Mouse (Mus musculus) stomach, postnatal 0 days (tissue): Measurements from ENCODE around the gene Gcc2. TPM values are rescaled to one million over a fixed set of nuclear protein-coding genes. Genes with fewer than 3 reads are reported as not detected.
"Not testable (repeated sequence)": the region's sequence is repeated elsewhere in the genome, so short reads cannot be mapped to it uniquely, and the experiment has no call there.

ENCODE experiments used
- ATAC-seq: fragments of 200-750 bp; cut with Nextera tagmentation; 2 replicates; pipeline ENCODE4 v1.8.0; 2017; ENCODE audit not compliant: low FRiP score, low TSS enrichment
- DNase-seq: peaks from one replicate; pipeline ENCODE4 v3.0.0-alpha.2; 2016; ENCODE audit warnings: low spot score
- H3K27ac ChIP-seq: fragments of 300-500 bp; sonication (generic); replicated peaks from 2 replicates; pipeline ENCODE4 v1.5.1; 2014; ENCODE audit warnings: mild to moderate bottlenecking, control low read depth
- H3K27me3 ChIP-seq: fragments of 300-500 bp; sonication (generic); 2 replicates; pipeline ENCODE4 v1.6.1; 2014; ENCODE audit warnings: low read length; ENCODE audit not compliant: control insufficient read depth, insufficient read depth
- H3K36me3 ChIP-seq: fragments of 300-500 bp; sonication (generic); 2 replicates; pipeline ENCODE4 v1.6.1; 2014; ENCODE audit warnings: low read length, mixed read lengths; ENCODE audit not compliant: control insufficient read depth, insufficient read depth
- H3K4me1 ChIP-seq: fragments of 300-500 bp; sonication (generic); replicated peaks from 2 replicates; pipeline ENCODE4 v1.6.1; 2014; ENCODE audit warnings: antibody characterized with exemption; ENCODE audit not compliant: control insufficient read depth, insufficient read depth
- H3K4me2 ChIP-seq: fragments of 300-500 bp; sonication (generic); replicated peaks from 2 replicates; pipeline ENCODE4 v1.6.1; 2014; ENCODE audit warnings: low read depth, mild to moderate bottlenecking, control low read depth, moderate library complexity
- H3K4me3 ChIP-seq: fragments of 300-500 bp; sonication (generic); 2 replicates; pipeline ENCODE4 v1.5.1; 2014; ENCODE audit warnings: low read depth, low read length, control low read depth
- H3K9ac ChIP-seq: fragments of 300-500 bp; sonication (generic); 2 replicates; pipeline ENCODE4 v1.6.1; 2014; ENCODE audit warnings: mild to moderate bottlenecking, low read length, control low read depth, mixed read lengths
- H3K9me3 ChIP-seq: fragments of 300-500 bp; sonication (generic); 2 replicates; pipeline ENCODE4 v1.6.1; 2016; ENCODE audit warnings: low read length; ENCODE audit not compliant: control insufficient read depth
- WGBS: fragments of 180-500 bp; shearing (Covaris S2); extraction: QIAGEN DNeasy Blood & Tissue Kit; methylation state at CpG from one replicate; pipeline ENCODE4 v1.1.7; 2014; 5-methylcytosine and 5-hydroxymethylcytosine counted together
- polyA plus RNA-seq: library from polyadenylated mRNA; unstranded; fragments of >200 nt; fragmentation: Nextera tagmentation; extraction: Ambion mirVana; gene quantifications from 2 replicates; pipeline ENCODE4 v1.2.1, GENCODE M21; 2015

Gcc2 gene
- polyA plus RNA-seq, 1 experiment from 2014 or later: 65.7 TPM

DNA sequence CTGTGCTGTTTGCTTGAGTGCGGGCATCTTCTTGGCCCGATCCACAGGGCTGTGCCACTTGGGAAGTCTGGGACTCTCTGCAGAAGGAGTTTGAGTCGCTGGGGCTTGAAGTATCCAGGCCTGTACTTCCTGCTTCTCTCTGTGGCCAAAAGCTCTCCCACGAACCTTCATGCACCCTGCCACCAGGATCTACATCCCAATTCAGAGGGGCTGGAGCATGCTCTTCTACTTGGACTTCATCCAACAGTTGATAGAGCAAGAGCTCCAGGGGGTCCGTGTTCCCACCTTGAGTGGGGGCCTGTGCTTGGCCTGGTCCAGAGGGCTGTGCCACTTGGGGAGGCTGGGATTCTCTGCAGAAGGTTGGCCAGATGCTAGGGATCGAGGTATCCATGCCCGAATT, 24.2 kb upstream of the Gcc2 start:
- not testable (repeated sequence) for H3K36me3 ChIP-seq, DNase-seq, H3K4me1 ChIP-seq, H3K27me3 ChIP-seq, H3K4me3 ChIP-seq, H3K4me2 ChIP-seq, H3K27ac ChIP-seq, H3K9ac ChIP-seq
- 84% methylated on average over 5 of the region's 7 CpGs for WGBS
- ATAC-seq: peak; percentile 70
- peaks cover 12% of the 10 kb centered on the region for H3K9me3 ChIP-seq

- H3K4me3 ChIP-seq, H3K4me1 ChIP-seq, H3K4me2 ChIP-seq, H3K27ac ChIP-seq, H3K9ac ChIP-seq, H3K36me3 ChIP-seq, H3K27me3 ChIP-seq: not testable (repeated sequence)
- ATAC-seq (peak; percentile 85), DNase-seq (peak; percentile 74)
- 88% methylated on average over 28 of the region's 35 CpGs for WGBS
- H3K9me3 ChIP-seq: peaks cover 12% of the 10 kb centered on the region
These were observed 23.3 kb upstream of the Gcc2 start for GRCm38 (mm10) chr10:58231779-58232640.

- not testable (repeated sequence) for H3K27ac ChIP-seq, H3K4me3 ChIP-seq, H3K36me3 ChIP-seq, H3K4me2 ChIP-seq, DNase-seq, H3K9ac ChIP-seq, H3K4me1 ChIP-seq, H3K27me3 ChIP-seq
- WGBS: 79% methylated on average over 6 of the region's 8 CpGs
- peak; percentile 53 for ATAC-seq
- peaks cover 12% of the 10 kb centered on the region for H3K9me3 ChIP-seq
These were observed 22.7 kb upstream of the Gcc2 start, which contains the start of gene Duxf3 for GRCm38 (mm10) chr10:58232641-58232969. Gene Duxf3 (minus strand): TSS chr10:58232675.

DNA sequence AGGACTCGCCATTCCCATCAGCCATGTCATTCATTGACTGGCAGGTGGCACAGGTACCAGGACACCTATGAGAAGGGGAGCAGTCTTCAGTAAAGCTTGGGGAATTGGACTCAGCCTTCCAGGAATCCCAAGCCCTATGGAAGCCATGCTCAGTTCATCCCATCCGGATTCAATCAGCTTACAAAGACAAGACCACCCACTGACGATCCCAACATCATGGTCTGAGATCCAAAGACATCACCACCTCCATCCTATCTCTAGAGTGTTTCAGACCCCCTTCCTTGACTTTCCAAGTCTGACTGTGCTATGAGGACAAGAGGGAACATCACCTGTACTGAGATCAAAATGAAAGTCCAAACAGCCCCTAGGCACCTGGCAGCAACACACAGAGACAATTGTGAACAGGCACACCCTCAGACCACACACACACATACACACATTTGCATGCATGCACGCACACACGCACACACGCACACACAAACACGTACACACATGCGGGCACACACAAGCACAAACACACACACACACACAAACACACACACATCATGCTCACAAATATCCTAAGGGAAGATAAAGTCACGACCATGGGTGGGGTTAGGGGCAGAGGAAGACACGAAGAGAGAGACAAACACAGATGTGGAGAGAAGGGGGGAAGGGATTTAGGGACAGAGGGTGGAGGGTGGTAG, 22.1 kb upstream of the Gcc2 start:
- peak; percentile 54 for ATAC-seq
- not testable (repeated sequence) for H3K36me3 ChIP-seq, H3K9ac ChIP-seq, H3K4me2 ChIP-seq, H3K27me3 ChIP-seq, H3K4me1 ChIP-seq, DNase-seq, H3K4me3 ChIP-seq, H3K27ac ChIP-seq
- peaks cover 12% of the 10 kb centered on the region for H3K9me3 ChIP-seq
- 74% methylated on average over 9 of the region's 10 CpGs for WGBS

- H3K9me3 ChIP-seq: peaks cover 12% of the 10 kb centered on the region
- not testable (repeated sequence) for H3K4me1 ChIP-seq, DNase-seq, H3K4me3 ChIP-seq, H3K4me2 ChIP-seq, H3K36me3 ChIP-seq, H3K27me3 ChIP-seq, H3K9ac ChIP-seq, H3K27ac ChIP-seq, ATAC-seq
These were observed 21.6 kb upstream of the Gcc2 start for GRCm38 (mm10) chr10:58233740-58234121.

DNA sequence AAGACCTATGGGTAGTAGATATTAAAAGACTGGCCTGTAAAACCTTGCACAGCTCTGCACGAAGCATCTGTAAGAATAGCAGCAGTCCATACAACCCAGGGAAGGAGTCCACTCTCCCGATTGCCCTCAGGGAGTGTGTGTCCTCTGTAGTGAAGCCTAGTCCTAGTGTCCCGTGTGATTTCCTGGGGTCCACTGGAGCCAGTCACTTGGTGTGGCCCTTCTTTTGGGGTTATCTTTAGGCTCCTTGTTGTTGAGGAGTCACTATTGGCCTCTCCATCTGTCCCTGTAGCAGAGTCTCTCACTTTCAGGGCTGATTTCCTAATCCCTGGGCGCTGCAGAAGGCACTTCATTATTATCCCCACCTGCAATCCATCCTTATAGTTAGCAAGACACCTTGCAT, 20.3 kb upstream of the Gcc2 start:
- WGBS: 80% methylated on average over 4 of the region's 4 CpGs

More for the DNA sequence above, 20.3 kb upstream of the Gcc2 start:
- not testable (repeated sequence) for H3K4me2 ChIP-seq, H3K4me3 ChIP-seq, H3K27ac ChIP-seq, H3K4me1 ChIP-seq, H3K9ac ChIP-seq, ATAC-seq, DNase-seq, H3K36me3 ChIP-seq, H3K27me3 ChIP-seq
- H3K9me3 ChIP-seq: peaks cover 12% of the 10 kb centered on the region
